Mouse (Mus musculus) hindbrain, embryonic 10.5 days (tissue): ENCODE results near the gene Ripor2. TPM values are rescaled to one million over a fixed set of nuclear protein-coding genes. Genes with fewer than 3 reads are reported as not detected.

Experiments used
- DNase-seq: peaks from one replicate; pipeline ENCODE4 v3.0.0-alpha.2; 2017; ENCODE audit warnings: low spot score
- H3K27ac ChIP-seq: fragments of 300-500 bp; sonication (generic); 2 replicates; pipeline ENCODE4 v1.5.1; 2016; ENCODE audit warnings: mild to moderate bottlenecking, moderate library complexity
- H3K27me3 ChIP-seq: fragments of 300-500 bp; sonication (generic); 2 replicates; pipeline ENCODE4 v1.6.1; 2016; ENCODE audit warnings: mild to moderate bottlenecking; ENCODE audit not compliant: poor library complexity, insufficient read depth, severe bottlenecking
- H3K36me3 ChIP-seq: fragments of 300-500 bp; sonication (generic); 2 replicates; pipeline ENCODE4 v1.6.1; 2016; ENCODE audit warnings: mild to moderate bottlenecking, moderate library complexity
- H3K4me1 ChIP-seq: fragments of 300-500 bp; sonication (generic); replicated peaks from 2 replicates; pipeline ENCODE4 v1.6.1; 2016; ENCODE audit warnings: mild to moderate bottlenecking
- H3K4me3 ChIP-seq: fragments of 300-500 bp; sonication (generic); 2 replicates; pipeline ENCODE4 v1.5.1; 2016; ENCODE audit warnings: mild to moderate bottlenecking, moderate library complexity
- H3K9me3 ChIP-seq: fragments of 300-500 bp; sonication (generic); 2 replicates; pipeline ENCODE4 v1.6.1; 2016; ENCODE audit warnings: mild to moderate bottlenecking, moderate library complexity
- WGBS: fragments of 180-500 bp; shearing (Covaris S2); methylation state at CpG from one replicate; pipeline ENCODE4 v1.1.7; 2016; 5-methylcytosine and 5-hydroxymethylcytosine counted together
- polyA plus RNA-seq: library from polyadenylated mRNA; unstranded; fragments of >200 nt; fragmentation: Nextera tagmentation; extraction: Ambion mirVana; gene quantifications from 2 replicates; pipeline ENCODE4 v1.2.1, GENCODE M21; 2016

Ripor2 gene
- polyA plus RNA-seq, 1 experiment from 2014 or later: 6.4 TPM

- DNase-seq: no peak
- 80% methylated on average over 3 of the region's 3 CpGs for WGBS
These were observed 31.4 kb downstream of the Ripor2 start for GRCm38 (mm10) chr13:24613433-24613832.

DNA sequence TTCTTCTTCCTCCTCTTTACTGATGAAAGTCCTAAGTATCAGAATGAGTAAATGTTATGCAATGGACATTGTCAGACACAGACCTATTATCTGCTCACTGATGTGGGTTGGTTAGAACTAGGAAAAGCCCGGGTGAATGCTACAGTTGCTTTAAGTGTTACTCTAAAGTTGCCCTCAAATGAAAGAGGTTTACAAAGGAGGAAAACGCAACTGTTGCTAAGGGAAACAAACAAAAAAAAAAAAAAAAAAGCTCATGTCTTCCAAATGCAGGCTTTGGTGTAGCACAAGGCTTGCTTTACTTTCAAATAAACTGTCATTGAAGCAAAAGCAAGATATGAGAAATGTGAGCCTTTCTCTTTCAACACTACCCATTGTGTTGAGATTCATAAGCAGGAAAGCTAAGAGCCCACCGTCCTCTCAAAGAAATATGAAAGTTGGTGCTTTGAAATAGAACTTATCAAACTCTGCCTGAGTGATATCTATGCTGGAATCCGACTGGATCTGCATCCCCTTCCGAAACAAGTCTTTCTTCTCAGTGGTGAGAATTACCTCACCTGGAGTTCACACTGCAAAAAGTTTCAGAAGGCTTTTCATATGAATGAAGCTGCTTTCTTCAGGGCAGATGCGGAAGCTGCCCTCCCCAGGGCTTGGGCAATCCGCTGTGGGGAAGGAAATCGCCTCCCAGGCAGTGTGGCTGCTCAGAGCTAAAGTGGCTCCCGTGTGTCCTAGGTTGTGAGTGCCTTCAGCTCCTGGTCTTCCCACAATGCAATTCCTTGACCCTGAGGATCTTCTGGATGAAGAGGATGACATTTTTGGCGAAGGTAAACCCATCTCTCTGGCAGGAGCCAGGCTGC is 32.2 kb downstream of the Ripor2 start:
- Histone ChIP-seq H3K36me3 (no peaks in the 10 kb centered on the region), H3K27me3 (no peaks in the 10 kb centered on the region; the same call in 1 of the 2 replicates), H3K27ac (no peak overlapping the region), H3K9me3 (no peaks in the 10 kb centered on the region), H3K4me1 (peaks cover 23% of the 10 kb centered on the region), H3K4me3 (no peak overlapping the region)
- WGBS: 65% methylated on average over 10 of the region's 10 CpGs
- DNase-seq: no peak

More at GRCm38 (mm10) chr13:24613433-24613832, 31.4 kb downstream of the Ripor2 start:
- Histone ChIP-seq H3K9me3 (no peaks in the 10 kb centered on the region), H3K4me1 (peaks cover 20% of the 10 kb centered on the region), H3K4me3 (no peak overlapping the region), H3K27me3 (no peaks in the 10 kb centered on the region; the same call in 1 of the 2 replicates), H3K36me3 (no peaks in the 10 kb centered on the region), H3K27ac (no peak overlapping the region)

DNA sequence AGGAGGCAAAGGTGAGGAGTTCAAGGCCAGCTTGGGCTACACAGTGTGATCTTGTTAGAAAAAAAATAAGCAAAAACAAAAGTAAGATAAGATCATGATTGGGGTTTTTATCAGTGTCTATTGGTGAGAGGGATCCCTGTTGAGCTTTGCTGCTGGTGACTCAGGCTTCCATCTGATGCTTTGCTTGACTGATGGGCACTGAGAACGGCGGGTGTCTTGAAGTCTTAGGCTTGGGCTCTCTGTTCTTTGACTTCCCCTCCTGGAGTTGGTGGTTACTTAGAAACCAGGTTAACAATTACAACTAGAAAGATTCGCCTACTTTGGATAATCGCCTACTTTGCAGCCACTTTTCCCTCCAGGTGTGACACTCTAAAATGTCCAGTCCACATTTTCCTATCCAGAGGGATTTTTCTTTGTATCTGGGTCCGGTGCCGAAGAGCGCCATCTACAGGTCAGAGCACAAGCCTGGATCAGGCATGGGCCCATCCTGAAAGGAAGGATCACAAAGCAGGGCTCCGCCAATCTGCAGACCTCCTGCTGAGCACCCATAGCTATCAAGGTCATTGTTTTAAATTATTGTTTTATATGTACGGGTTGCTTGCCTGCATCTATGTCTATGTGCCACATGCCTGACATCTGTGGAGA is 34.1 kb downstream of the Ripor2 start:
- peaks cover 30% of the 10 kb centered on the region for H3K4me1 ChIP-seq
- no peak overlapping the region for H3K4me3 ChIP-seq
- no peaks in the 10 kb centered on the region; the same call in 1 of the 2 replicates for H3K27me3 ChIP-seq
- no peak overlapping the region for H3K27ac ChIP-seq
- H3K9me3 ChIP-seq: no peaks in the 10 kb centered on the region
- WGBS: 53% methylated on average over 9 of the region's 9 CpGs
- H3K36me3 ChIP-seq: no peaks in the 10 kb centered on the region
- peak; percentile 29 for DNase-seq

DNA sequence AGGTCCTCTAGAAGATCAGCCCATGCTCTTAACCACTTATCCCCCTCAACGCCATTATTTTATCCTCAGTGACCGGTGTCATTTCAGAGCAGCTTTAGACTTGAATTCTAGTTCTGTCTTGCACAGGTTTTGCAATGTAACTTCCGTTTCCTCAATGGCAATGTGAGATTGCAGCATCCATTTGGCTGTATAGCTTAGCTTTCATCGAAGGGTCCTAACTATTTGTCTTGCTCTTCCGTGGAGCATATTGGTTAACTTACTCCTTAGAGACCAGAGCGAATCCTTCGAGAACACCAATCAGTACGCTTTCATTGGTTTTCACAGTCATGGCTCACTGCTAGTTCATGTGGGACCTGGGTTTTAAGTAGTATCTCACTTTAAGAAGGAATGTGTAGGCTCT is 34.7 kb downstream of the Ripor2 start:
- DNase-seq: no peak
- 90% methylated on average over 8 of the region's 8 CpGs for WGBS
- H3K27ac ChIP-seq: no peak overlapping the region
- no peaks in the 10 kb centered on the region; the same call in 1 of the 2 replicates for H3K27me3 ChIP-seq
- peaks cover 30% of the 10 kb centered on the region for H3K4me1 ChIP-seq
- H3K9me3 ChIP-seq: no peaks in the 10 kb centered on the region
- no peak overlapping the region for H3K4me3 ChIP-seq
- H3K36me3 ChIP-seq: no peaks in the 10 kb centered on the region

DNA sequence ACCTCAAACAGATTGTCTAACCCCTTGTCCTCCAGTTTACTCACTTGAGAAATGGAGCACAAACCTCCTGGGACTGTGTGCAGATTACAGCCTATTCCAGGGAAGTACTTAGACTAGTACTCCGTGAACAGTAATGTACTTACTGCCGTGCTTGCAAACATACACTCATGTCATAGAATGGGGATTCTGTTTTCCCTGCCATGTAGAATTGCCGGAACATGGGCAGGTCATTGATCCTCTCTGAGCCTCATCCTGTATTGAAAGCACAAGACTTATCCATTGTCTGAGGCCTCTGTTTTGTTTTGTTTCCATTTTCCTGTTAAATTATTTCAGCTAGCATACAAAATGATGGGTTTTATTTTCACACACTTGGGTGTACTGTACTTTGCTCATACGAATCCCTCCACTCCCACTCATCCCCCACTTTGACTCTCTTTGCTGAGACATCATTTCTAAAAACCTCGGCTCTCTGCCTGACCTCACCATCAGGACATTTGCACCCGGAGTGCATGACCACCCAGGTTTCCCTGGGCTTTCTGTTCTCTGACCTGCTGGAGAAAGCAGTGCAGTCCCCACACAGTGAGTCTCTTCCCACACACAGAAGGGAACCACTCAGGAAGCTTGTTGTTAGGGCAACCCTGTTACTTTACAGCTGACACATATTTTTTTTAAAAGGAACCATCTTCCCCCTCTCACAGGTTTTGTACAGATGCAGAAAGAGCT is 35.2 kb downstream of the Ripor2 start:
- Histone ChIP-seq H3K27me3 (no peaks in the 10 kb centered on the region; the same call in 1 of the 2 replicates), H3K9me3 (no peaks in the 10 kb centered on the region), H3K36me3 (no peaks in the 10 kb centered on the region), H3K27ac (peak overlapping the region; percentile 57), H3K4me1 (peaks cover 30% of the 10 kb centered on the region), H3K4me3 (no peak overlapping the region)
- DNase-seq: no peak
- WGBS: 61% methylated on average over 6 of the region's 6 CpGs

GRCm38 (mm10) chr13:24617799-24618130 is 35.8 kb downstream of the Ripor2 start:
- peak overlapping the region; percentile 57 for H3K27ac ChIP-seq
- H3K27me3 ChIP-seq: no peaks in the 10 kb centered on the region; the same call in 1 of the 2 replicates
- WGBS: 76% methylated on average over 2 of the region's 2 CpGs
- peaks cover 30% of the 10 kb centered on the region for H3K4me1 ChIP-seq
- no peak for DNase-seq
- no peaks in the 10 kb centered on the region for H3K36me3 ChIP-seq
- H3K9me3 ChIP-seq: no peaks in the 10 kb centered on the region
- H3K4me3 ChIP-seq: no peak overlapping the region

DNA sequence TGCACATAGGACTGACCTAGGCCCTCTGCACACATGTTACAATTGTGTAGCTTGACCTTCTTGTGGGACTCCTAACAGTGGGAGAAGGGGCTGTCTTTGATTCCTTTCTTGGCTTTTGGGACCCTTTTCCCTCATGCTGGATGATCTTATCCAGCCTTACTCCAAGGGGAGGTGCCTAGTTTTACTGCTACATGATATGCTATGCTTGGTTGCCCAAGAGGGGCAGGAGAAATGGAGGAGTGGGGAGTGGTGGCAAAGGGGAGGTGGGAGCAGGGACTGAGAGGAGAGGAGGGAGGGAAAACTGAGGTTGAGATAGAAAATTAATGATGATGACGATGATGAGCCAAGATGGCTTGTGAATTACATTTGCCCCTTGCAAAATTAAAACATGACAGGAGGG is 37.7 kb downstream of the Ripor2 start:
- Histone ChIP-seq H3K4me3 (no peak overlapping the region), H3K4me1 (peaks cover 31% of the 10 kb centered on the region), H3K36me3 (no peaks in the 10 kb centered on the region), H3K9me3 (no peaks in the 10 kb centered on the region), H3K27ac (no peak overlapping the region), H3K27me3 (no peaks in the 10 kb centered on the region; the same call in 1 of the 2 replicates)
- DNase-seq: no peak
- 83% methylated on average over 1 of the region's 1 CpGs for WGBS

GRCm38 (mm10) chr13:24620439-24620838 is 38.5 kb downstream of the Ripor2 start:
- Histone ChIP-seq H3K4me3 (no peak overlapping the region), H3K36me3 (no peaks in the 10 kb centered on the region), H3K27me3 (no peaks in the 10 kb centered on the region; the same call in 1 of the 2 replicates), H3K4me1 (peaks cover 33% of the 10 kb centered on the region), H3K27ac (no peak overlapping the region), H3K9me3 (no peaks in the 10 kb centered on the region)
- 54% methylated on average over 6 of the region's 6 CpGs for WGBS
- no peak for DNase-seq

DNA sequence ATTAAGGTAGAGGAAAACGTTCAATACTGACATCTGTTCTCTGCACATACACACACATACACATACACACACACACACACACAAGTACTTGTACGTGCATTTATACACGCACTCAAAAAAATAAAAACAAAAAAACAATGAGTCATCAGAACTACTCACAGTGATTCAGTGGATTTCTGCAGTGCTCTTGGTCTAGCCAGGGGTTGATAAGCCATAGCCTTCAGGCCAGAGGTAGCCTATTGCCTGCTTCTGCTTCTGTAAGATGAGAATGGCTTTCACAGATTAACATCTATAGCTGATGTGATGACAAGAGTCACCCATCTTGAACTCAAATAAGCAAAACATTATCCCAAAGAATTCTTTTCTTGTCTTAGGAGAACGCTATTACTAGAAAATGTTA is 41.6 kb downstream of the Ripor2 start:
- WGBS: 88% methylated on average over 4 of the region's 4 CpGs
- no peaks in the 10 kb centered on the region for H3K27me3 ChIP-seq

GRCm38 (mm10) chr13:24625071-24625470 is 43.1 kb downstream of the Ripor2 start:
- Histone ChIP-seq H3K4me1 (peaks cover 30% of the 10 kb centered on the region), H3K27me3 (no peaks in the 10 kb centered on the region), H3K36me3 (no peaks in the 10 kb centered on the region), H3K9me3 (no peaks in the 10 kb centered on the region), H3K4me3 (no peak overlapping the region), H3K27ac (peak overlapping the region; percentile 13; the same call in 1 of the 2 replicates)
- WGBS: 47% methylated on average over 5 of the region's 5 CpGs
- DNase-seq: no peak

More for the DNA sequence above, 41.6 kb downstream of the Ripor2 start:
- Histone ChIP-seq H3K4me1 (peaks cover 16% of the 10 kb centered on the region), H3K4me3 (no peak overlapping the region), H3K36me3 (no peaks in the 10 kb centered on the region), H3K27ac (no peak overlapping the region), H3K9me3 (no peaks in the 10 kb centered on the region)
- DNase-seq: no peak

GRCm38 (mm10) chr13:24626698-24627436 is 44.9 kb downstream of the Ripor2 start:
- Histone ChIP-seq H3K27me3 (no peaks in the 10 kb centered on the region), H3K36me3 (no peaks in the 10 kb centered on the region), H3K9me3 (no peaks in the 10 kb centered on the region), H3K4me1 (peaks cover 32% of the 10 kb centered on the region), H3K27ac (0 out of 2 replicates have a peak overlapping the region, but pooled peaks have one; percentile 16), H3K4me3 (no peak overlapping the region)
- 86% methylated on average over 6 of the region's 6 CpGs for WGBS
- no peak for DNase-seq

- 89% methylated on average over 4 of the region's 4 CpGs for WGBS
- no peak for DNase-seq
- Histone ChIP-seq H3K27me3 (no peaks in the 10 kb centered on the region), H3K36me3 (no peaks in the 10 kb centered on the region), H3K9me3 (no peaks in the 10 kb centered on the region), H3K4me3 (no peak overlapping the region), H3K27ac (peak overlapping the region; percentile 73; the same call in 1 of the 2 replicates), H3K4me1 (peaks cover 35% of the 10 kb centered on the region)
These were observed 46.2 kb downstream of the Ripor2 start for GRCm38 (mm10) chr13:24628192-24628591.
